Mouse (Mus musculus): Measurements from ENCODE around the gene Ptges3l. TPM values are rescaled to one million over a fixed set of nuclear protein-coding genes. Genes with fewer than 3 reads are reported as not detected.
"Not testable (repeated sequence)": the region's sequence is repeated elsewhere in the genome, so short reads cannot be mapped to it uniquely, and the experiment has no call there.

Ptges3l gene
- total RNA-seq, 2 experiments from 2014 or later: 2.8 to 5.7 TPM

- no peak for DNase-seq (ENCODE audit: low spot score in 2 of 2)
- intact Hi-C loops (cut with DNase I): no loop called here
Measured at GRCm38 (mm10) chr11:101460321-101460720, 35.2 kb upstream of the Ptges3l start.

GRCm38 (mm10) chr11:101459716-101460115 is 34.6 kb upstream of the Ptges3l start:
- DNase-seq (ENCODE audit: low spot score in 2 of 2): no peak
- intact Hi-C loops (cut with DNase I): no loop called here

- intact Hi-C loops (cut with DNase I): no loop called here
- DNase-seq (ENCODE audit: low spot score in 2 of 2): no peak
Measured at GRCm38 (mm10) chr11:101458217-101458616, 33.1 kb upstream of the Ptges3l start.

GRCm38 (mm10) chr11:101457631-101458030 is 32.5 kb upstream of the Ptges3l start:
- no peak for DNase-seq (ENCODE audit: low spot score in 2 of 2)
- intact Hi-C loops (cut with DNase I): no loop called here

- DNase-seq (ENCODE audit: low spot score in 2 of 2): no peak
- intact Hi-C loops (cut with DNase I): no loop called here
Measured at GRCm38 (mm10) chr11:101455627-101456026, 30.5 kb upstream of the Ptges3l start.

GRCm38 (mm10) chr11:101454702-101455101 is 29.6 kb upstream of the Ptges3l start:
- intact Hi-C loops (cut with DNase I): no loop called here
- DNase-seq (ENCODE audit: low spot score in 2 of 2): no peak

GRCm38 (mm10) chr11:101452093-101452774 is 27.1 kb upstream of the Ptges3l start:
- DNase-seq (ENCODE audit: low spot score in 2 of 2): no peak
- intact Hi-C loops (cut with DNase I): no loop called here

GRCm38 (mm10) chr11:101451536-101451935 is 26.4 kb upstream of the Ptges3l start:
- intact Hi-C loops (cut with DNase I): no loop called here
- no peak for DNase-seq (ENCODE audit: low spot score in 2 of 2)

GRCm38 (mm10) chr11:101450394-101450793 is 25.3 kb upstream of the Ptges3l start:
- intact Hi-C loops (cut with DNase I): no loop called here

GRCm38 (mm10) chr11:101449596-101449995 is 24.5 kb upstream of the Ptges3l start:
- intact Hi-C loops (cut with DNase I); DNase-seq (ENCODE audit: low spot score in 2 of 2): not testable (repeated sequence)

More at GRCm38 (mm10) chr11:101450394-101450793, 25.3 kb upstream of the Ptges3l start:
- no peak for DNase-seq (ENCODE audit: low spot score in 2 of 2)

GRCm38 (mm10) chr11:101448899-101449298 is 23.8 kb upstream of the Ptges3l start:
- intact Hi-C loops (cut with DNase I): no loop called here
- no peak for DNase-seq (ENCODE audit: low spot score in 2 of 2)

GRCm38 (mm10) chr11:101448274-101448746 is 23.2 kb upstream of the Ptges3l start, which contains the start of gene Ifi35:
TSS of gene Ifi35 (plus strand) at chr11:101448407.
- DNase-seq (ENCODE audit: low spot score in 2 of 2): no peak
- intact Hi-C loops (cut with DNase I): no loop called here

- intact Hi-C loops (cut with DNase I): no loop called here
- no peak for DNase-seq (ENCODE audit: low spot score in 2 of 2)
Measured at GRCm38 (mm10) chr11:101447786-101448185, 22.7 kb upstream of the Ptges3l start.

GRCm38 (mm10) chr11:101446860-101447259 is 21.7 kb upstream of the Ptges3l start:
- intact Hi-C loops (cut with DNase I); DNase-seq (ENCODE audit: low spot score in 2 of 2): not testable (repeated sequence)

- intact Hi-C loops (cut with DNase I): no loop called here
- no peak for DNase-seq (ENCODE audit: low spot score in 2 of 2)
Measured at GRCm38 (mm10) chr11:101446319-101446718, 21.2 kb upstream of the Ptges3l start.

GRCm38 (mm10) chr11:101442760-101443159 is 17.6 kb upstream of the Ptges3l start:
- no peak for DNase-seq (ENCODE audit: low spot score in 2 of 2)
- intact Hi-C loops (cut with DNase I): loop anchor here (5.0 kb wide), 1 partner anchor 125 kb away; the partner anchor contains the start of gene Psme3

- peak; percentile 96 to 99 for DNase-seq (ENCODE audit: low spot score in 2 of 2)
- intact Hi-C loops (cut with DNase I): loop anchor here (5.0 kb wide), 1 partner anchor 125 kb away; the partner anchor contains the start of gene Psme3
Measured at GRCm38 (mm10) chr11:101442127-101442693, 17.1 kb upstream of the Ptges3l start, which contains the start of gene Rpl27. TSS of gene Rpl27 (plus strand) at chr11:101442298.

- not testable (repeated sequence) for DNase-seq (ENCODE audit: low spot score in 2 of 2)
- intact Hi-C loops (cut with DNase I): loop anchor here (5.0 kb wide), 1 partner anchor 124 kb away; the partner anchor contains the start of gene Psme3
Measured at GRCm38 (mm10) chr11:101441450-101442126, 16.5 kb upstream of the Ptges3l start.

- intact Hi-C loops (cut with DNase I); DNase-seq (ENCODE audit: low spot score in 2 of 2): not testable (repeated sequence)
Measured at GRCm38 (mm10) chr11:101438006-101438405, 12.9 kb upstream of the Ptges3l start.

- intact Hi-C loops (cut with DNase I): no loop called here
Measured at GRCm38 (mm10) chr11:101436916-101437315, 11.8 kb upstream of the Ptges3l start.

More at GRCm38 (mm10) chr11:101436916-101437315, 11.8 kb upstream of the Ptges3l start:
- no peak for DNase-seq (ENCODE audit: low spot score in 2 of 2)
